Mouse (Mus musculus) erythroblast, embryonic 14.5 days (primary cell): Measurements from ENCODE around the gene Krt80.

ENCODE experiments used
- GATA1 ChIP-seq: IDR thresholded peaks from 2 replicates; pipeline ENCODE4 v1.6.1; 2012; ENCODE audit warnings: low read length, inconsistent platforms, mixed read lengths
- TAL1 ChIP-seq: IDR thresholded peaks from 3 replicates; pipeline ENCODE4 v1.6.1; 2012; ENCODE audit warnings: low read length, inconsistent platforms, mixed read lengths

- TF ChIP-seq TAL1 (no peak), GATA1 (no peak)
Measured at GRCm38 (mm10) chr15:101388034-101388541, 18.1 kb upstream of the Krt80 start.
